Mouse (Mus musculus) CH12.LX (cell line): ENCODE results near the gene Rnf8. TPM values are rescaled to one million over a fixed set of nuclear protein-coding genes. Genes with fewer than 3 reads are reported as not detected.

Experiments used
- DNase-seq: peaks from one replicate; pipeline ENCODE4 v3.0.0-alpha.2; 2013; ENCODE audit errors: extremely low read depth
- H3K27ac ChIP-seq: 2 replicates; pipeline ENCODE4 v1.5.1; 2012; ENCODE audit warnings: low read depth, mild to moderate bottlenecking, control low read depth, moderate library complexity; ENCODE audit not compliant: insufficient read depth
- H3K27me3 ChIP-seq: replicated peaks from 2 replicates; pipeline ENCODE3; 2012; ENCODE audit warnings: inconsistent platforms
- H3K36me3 ChIP-seq, 2 experiments: replicated peaks in 1 of 2; 2 replicates each; pipeline versions ENCODE3 to v1.6.1; 2012; ENCODE audit warnings: inconsistent platforms in 1 of 2, low read length in 1 of 2, mild to moderate bottlenecking in 1 of 2, mixed read lengths in 1 of 2, moderate library complexity in 1 of 2; ENCODE audit not compliant: control insufficient read depth in 1 of 2, insufficient read depth in 1 of 2
- H3K4me1 ChIP-seq, 2 experiments: 2 replicates each; pipeline ENCODE4 v1.6.1; 2012; ENCODE audit warnings: inconsistent platforms in 1 of 2, moderate library complexity in 1 of 2; ENCODE audit not compliant: insufficient read depth in 2 of 2, control insufficient read depth in 1 of 2
- H3K4me2 ChIP-seq: 2 replicates; pipeline ENCODE4 v1.6.1; 2012; ENCODE audit warnings: low read depth, mild to moderate bottlenecking, control low read depth; ENCODE audit not compliant: poor library complexity, insufficient read depth, severe bottlenecking
- H3K4me3 ChIP-seq, 3 experiments: fragments of 150-350 bp in 1 of 3; sonication (generic) in 1 of 3; replicated peaks in 1 of 3; 2 replicates each; pipeline versions ENCODE3 to v1.5.1; 2011 to 2012; ENCODE audit warnings: low read depth in 2 of 3, low read length in 2 of 3, mild to moderate bottlenecking in 2 of 3, moderate library complexity in 2 of 3, control low read depth in 1 of 3, improper control_type of control experiment in 1 of 3, inconsistent platforms in 1 of 3, mixed read lengths in 1 of 3; ENCODE audit not compliant: poor library complexity in 1 of 3
- H3K79me2 ChIP-seq: replicated peaks from 2 replicates; pipeline ENCODE4 v1.6.1; 2012; ENCODE audit warnings: mild to moderate bottlenecking, moderate library complexity; ENCODE audit not compliant: control insufficient read depth, poor library complexity, insufficient read depth, severe bottlenecking; ENCODE audit errors: extremely low read depth
- H3K9ac ChIP-seq: 2 replicates; pipeline ENCODE4 v1.6.1; 2012; ENCODE audit warnings: low read depth, mild to moderate bottlenecking, control low read depth, moderate library complexity; ENCODE audit not compliant: insufficient read depth
- H3K9me3 ChIP-seq: replicated peaks from 2 replicates; pipeline ENCODE3; 2012; ENCODE audit warnings: low read length, inconsistent platforms, mixed read lengths
- CHD2 ChIP-seq: IDR thresholded peaks from 2 replicates; pipeline ENCODE4 v1.6.1; 2011; ENCODE audit warnings: low read length, improper control_type of control experiment
- E2F4 ChIP-seq: IDR thresholded peaks from 2 replicates; pipeline ENCODE4 v1.6.1; 2011; ENCODE audit warnings: low read depth, low read length, improper control_type of control experiment; ENCODE audit not compliant: insufficient replicate concordance
- ELF1 ChIP-seq: IDR thresholded peaks from 2 replicates; pipeline ENCODE4 v1.6.1; 2014; ENCODE audit warnings: low read depth, mild to moderate bottlenecking, inconsistent platforms, low read length, improper control_type of control experiment
- ETS1 ChIP-seq: conservative IDR thresholded peaks from 2 replicates; pipeline ENCODE4 v1.6.1; 2012; ENCODE audit warnings: low read depth, mild to moderate bottlenecking, inconsistent platforms, low read length, improper control_type of control experiment, moderate library complexity
- HCFC1 ChIP-seq: IDR thresholded peaks from 2 replicates; pipeline ENCODE4 v1.6.1; 2012; ENCODE audit warnings: low read depth, mild to moderate bottlenecking, inconsistent platforms, low read length, improper control_type of control experiment
- JUN ChIP-seq: IDR thresholded peaks from 2 replicates; pipeline ENCODE4 v1.6.1; 2011; ENCODE audit warnings: low read depth, mild to moderate bottlenecking, low read length, improper control_type of control experiment, moderate library complexity; ENCODE audit not compliant: insufficient read depth
- MAFK ChIP-seq: IDR thresholded peaks from 2 replicates; pipeline ENCODE4 v1.6.1; 2011; ENCODE audit warnings: low read length, improper control_type of control experiment; ENCODE audit not compliant: insufficient replicate concordance
- MAX ChIP-seq: IDR thresholded peaks from 2 replicates; pipeline ENCODE4 v1.6.1; 2011; ENCODE audit warnings: low read length, improper control_type of control experiment
- MXI1 ChIP-seq: IDR thresholded peaks from 2 replicates; pipeline ENCODE4 v1.6.1; 2011; ENCODE audit warnings: mild to moderate bottlenecking, low read depth, low read length, improper control_type of control experiment
- MYC ChIP-seq: IDR thresholded peaks from 2 replicates; pipeline ENCODE4 v1.6.1; 2011; ENCODE audit warnings: low read depth, mild to moderate bottlenecking, improper control_type of control experiment, low read length
- RCOR1 ChIP-seq: conservative IDR thresholded peaks from 2 replicates; pipeline ENCODE4 v1.6.1; 2012; ENCODE audit warnings: low read depth, mild to moderate bottlenecking, inconsistent platforms, low read length, improper control_type of control experiment
- SMC3 ChIP-seq: IDR thresholded peaks from 2 replicates; pipeline ENCODE4 v1.6.1; 2011; ENCODE audit warnings: low read depth, low read length, improper control_type of control experiment
- TCF12 ChIP-seq: IDR thresholded peaks from 2 replicates; pipeline ENCODE4 v1.6.1; 2014; ENCODE audit warnings: low read depth, mild to moderate bottlenecking, inconsistent platforms, low read length, improper control_type of control experiment
- ZC3H11A ChIP-seq: IDR thresholded peaks from 2 replicates; pipeline ENCODE4 v1.6.1; 2012; ENCODE audit warnings: low read depth, mild to moderate bottlenecking, inconsistent platforms, low read length, improper control_type of control experiment
- ZKSCAN1 ChIP-seq: IDR thresholded peaks from 2 replicates; pipeline ENCODE4 v1.6.1; 2012; ENCODE audit warnings: low read depth, inconsistent platforms, low read length, improper control_type of control experiment, borderline replicate concordance
- dilution Hi-C: fragments of 300-500 bp; cut with MboI; formaldehyde crosslinking; loops from 2 replicates; pipeline ENCODE4 v1.14.3; 2020; ENCODE audit warnings: low sequenced_read_pairs; ENCODE audit not compliant: extremely low pct_unique_long_range_greater_than_20kb, extremely low pct_ligation_motif_present
- in situ Hi-C: fragments of 300-500 bp; cut with MboI; formaldehyde crosslinking; loops from 3 replicates; pipeline ENCODE4 v1.14.3; 2019; ENCODE audit warnings: low sequenced_read_pairs, low pct_ligation_motif_present, low pct_unique_long_range_greater_than_20kb, mixed read lengths
- polyA plus RNA-seq: library from polyadenylated mRNA; unstranded; fragments of >175 nt; gene quantifications from 2 replicates; pipeline ENCODE4 v1.2.1, GENCODE M21; 2012; ENCODE audit warnings: low read depth; ENCODE audit not compliant: insufficient read length
- total RNA-seq, 2 experiments: library from RNA; depleted of rRNA; stranded (reverse); fragments of 300-350 nt in 1 of 2; fragments of >200 nt in 1 of 2; gene quantifications; 2 replicates each; pipeline ENCODE4 v1.2.3; 2012 to 2014

The Rnf8 gene
- total and polyA plus RNA-seq, 3 experiments, result 29.9 to 38.8 (median 35.4) TPM

DNA sequence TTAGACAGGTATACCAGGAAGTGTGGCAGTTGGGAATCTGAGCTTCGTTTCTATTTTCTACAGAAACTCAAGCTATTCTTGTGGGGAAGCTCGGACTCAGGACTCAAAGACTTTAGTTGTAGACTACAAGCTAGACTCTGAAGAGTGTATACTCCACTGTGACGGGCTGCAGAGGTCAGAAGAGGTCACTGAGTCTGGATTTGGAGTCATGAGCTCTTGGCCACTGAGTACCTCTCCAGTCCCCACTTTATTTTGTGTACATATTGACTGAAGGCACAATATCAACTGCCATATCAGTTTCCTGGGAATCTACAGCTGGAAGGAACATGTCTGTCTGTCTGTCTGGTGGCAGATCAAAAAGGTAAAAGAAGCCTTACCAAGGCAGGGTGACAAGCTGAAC, 4.6 kb downstream of the Rnf8 start (continued):
- no peak for TF ChIP-seq ZKSCAN1

DNA sequence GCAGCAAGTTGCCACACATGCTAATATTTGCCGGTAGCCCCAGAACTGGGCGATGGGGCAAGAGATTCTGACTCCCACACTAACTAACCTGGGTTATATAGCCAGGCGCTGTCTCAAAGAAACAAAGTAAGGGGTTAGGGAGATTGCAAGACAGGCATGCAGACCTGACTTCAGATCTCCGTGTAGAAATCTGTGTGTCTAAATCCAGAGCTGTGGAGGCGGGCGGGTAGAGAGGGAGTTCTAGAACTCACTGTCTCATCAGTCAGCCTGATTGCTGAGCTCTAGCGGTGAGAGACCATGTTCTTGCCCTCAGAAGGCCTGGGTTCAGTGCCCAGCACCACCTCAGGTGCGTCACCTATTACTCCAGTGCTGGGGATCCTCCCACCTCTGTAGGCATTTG, 8.9 kb downstream of the Rnf8 start:
- no peak overlapping the region for H3K4me3 ChIP-seq
- TF ChIP-seq HCFC1 (no peak), ZC3H11A (no peak), JUN (no peak), SMC3 (no peak), MAFK (no peak), RCOR1 (no peak), TCF12 (no peak), CHD2 (no peak)
- H3K4me1 ChIP-seq, result no peaks in the 10 kb centered on the region
- no peak for DNase-seq
- H3K36me3 ChIP-seq, result peaks cover 64 to 95% of the 10 kb centered on the region in 2 experiments
- no peak overlapping the region for H3K9ac ChIP-seq
- no peaks in the 10 kb centered on the region for H3K27me3 ChIP-seq
- H3K27ac ChIP-seq, result no peak overlapping the region
- dilution Hi-C loops (no loop called here), in situ Hi-C loops (loop anchor here (25.0 kb wide), 1 partner anchor 239 kb away; no protein-coding TSS in a partner anchor)
- no peaks in the 10 kb centered on the region; the same call in 1 of the 2 replicates for H3K79me2 ChIP-seq
- H3K9me3 ChIP-seq, result no peaks in the 10 kb centered on the region
- H3K4me2 ChIP-seq, result no peak overlapping the region

DNA sequence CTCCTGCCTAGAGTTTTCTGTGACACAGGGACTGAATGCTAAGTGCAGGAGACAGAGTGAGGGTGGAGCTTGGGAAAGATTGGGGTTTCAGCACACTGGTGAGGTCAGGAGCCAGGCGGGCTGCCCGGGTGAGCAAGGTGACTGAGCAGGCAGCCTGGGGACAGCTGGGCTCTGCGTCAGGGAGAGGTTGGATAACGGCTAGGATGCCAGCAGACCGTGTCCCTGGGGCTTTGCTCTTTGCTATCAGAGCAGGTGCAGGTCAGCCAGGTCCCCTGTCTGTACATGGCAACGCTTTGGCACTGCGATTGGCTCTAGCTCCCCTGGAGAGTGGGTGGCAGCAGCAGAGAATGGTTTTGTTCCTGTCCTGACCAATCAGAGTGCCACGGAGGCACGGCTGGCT, 12.7 kb downstream of the Rnf8 start:
- peaks cover 73 to 95% of the 10 kb centered on the region in 2 experiments for H3K36me3 ChIP-seq
- H3K4me1 ChIP-seq, result no peaks in the 10 kb centered on the region
- H3K27ac ChIP-seq, result no peak overlapping the region
- no peaks in the 10 kb centered on the region for H3K27me3 ChIP-seq
- in situ Hi-C loops (no loop called here), dilution Hi-C loops (no loop called here)
- H3K9ac ChIP-seq, result no peak overlapping the region
- no peaks in the 10 kb centered on the region for H3K79me2 ChIP-seq
- H3K9me3 ChIP-seq, result no peaks in the 10 kb centered on the region
- no peak for TF ChIP-seq E2F4
- TF ChIP-seq ETS1, result no peak
- no peak for TF ChIP-seq MXI1
- TF ChIP-seq RCOR1, result no peak
- TF ChIP-seq ELF1, result no peak
- no peak for TF ChIP-seq MAX
- TF ChIP-seq HCFC1, result no peak
- TF ChIP-seq ZC3H11A, result no peak
- no peak for TF ChIP-seq MYC
- H3K4me3 ChIP-seq, result no peak overlapping the region
- H3K4me2 ChIP-seq, result no peak overlapping the region
- no peak for DNase-seq
